Comparison of ENCODE assay signal across 9 mouse cellular contexts in genomic region chr2:167594444-167594934, GRCm38 (mm10). TPM values are rescaled to one million over a fixed set of nuclear protein-coding genes. Genes with fewer than 3 reads are reported as not detected.
A peak's percentile ranks its signal among the peaks of the same experiment; 100 is the strongest.
DNase-seq lines count a peak whose midpoint lies in the region; ATAC-seq and TF ChIP-seq lines count a peak whose summit lies in the region.
"Had no signal": no experiment of that assay in that cellular context is flagged by ENCODE, and none has a peak within 500 bp of the region (broad histone marks: within the 10 kb centered on the region; RNA-seq: fewer than 3 reads in every experiment).

No protein-coding gene starts in this region.

- H3K27me3 ChIP-seq in C2C12 (ENCODE audit: control insufficient read depth, insufficient read depth, insufficient read length): no peaks in the 10 kb centered on the region
- peaks cover under 1% of the 10 kb centered on the region; the same call in 1 of the 2 replicates for H3K27me3 ChIP-seq in hindbrain, embryonic 16.5 days (replicated peaks; ENCODE audit: control insufficient read depth, insufficient read depth, low read length)
- no peaks in the 10 kb centered on the region for H3K27me3 ChIP-seq in lung, postnatal 0 days (replicated peaks; ENCODE audit: insufficient read depth, low read length)
- no peaks in the 10 kb centered on the region for H3K27me3 ChIP-seq in stomach, embryonic 15.5 days (replicated peaks)

- DNase-seq in adrenal gland, postnatal 4 days (ENCODE audit: low spot score in 2 of 2): peak; percentile 39 to 53
- peak; percentile 95 for DNase-seq in gastrocnemius, adult 18-20 months (ENCODE audit: low spot score)
- peak; percentile 23 to 27 for DNase-seq in left cerebral cortex, adult 18-20 months (ENCODE audit: low spot score in 2 of 2)
- peak; percentile 96 for DNase-seq in lung, postnatal 0 days (ENCODE audit: low spot score)
- DNase-seq in T-cell, adult 2 months (ENCODE audit: low spot score): no peak

- peak; percentile 89 for TF ChIP-seq EP300 in lung, postnatal 0 days (IDR thresholded peaks at IDR 0.05)

- H3K36me3 ChIP-seq in C2C12 (ENCODE audit: control insufficient read depth, insufficient read depth): no peaks in the 10 kb centered on the region
- H3K36me3 ChIP-seq in hindbrain, embryonic 16.5 days (ENCODE audit: control insufficient read depth, insufficient read depth, low read length): no peaks in the 10 kb centered on the region
- no peaks in the 10 kb centered on the region for H3K36me3 ChIP-seq in lung, postnatal 0 days (ENCODE audit: insufficient read depth, low read length)
- no peaks in the 10 kb centered on the region for H3K36me3 ChIP-seq in stomach, embryonic 15.5 days

- H3K9ac ChIP-seq in hindbrain, embryonic 16.5 days (ENCODE audit: low read depth, low read length): no peak overlapping the region
- H3K9ac ChIP-seq in lung, postnatal 0 days (replicated peaks; ENCODE audit: low read depth): no peak overlapping the region
- no peak overlapping the region for H3K9ac ChIP-seq in stomach, embryonic 15.5 days

- no peak overlapping the region for H3K4me2 ChIP-seq in hindbrain, embryonic 16.5 days (ENCODE audit: low read length)
- no peak overlapping the region for H3K4me2 ChIP-seq in lung, postnatal 0 days (replicated peaks; ENCODE audit: low read depth, low read length)
- peak overlapping the region; percentile 10; the same call in 1 of the 2 replicates for H3K4me2 ChIP-seq in stomach, embryonic 15.5 days

- no peaks in the 10 kb centered on the region for H3K79me2 ChIP-seq in C2C12 (ENCODE audit: control insufficient read depth, insufficient read depth)

- no peaks in the 10 kb centered on the region for H3K79me3 ChIP-seq in C2C12 (ENCODE audit: low read depth)

- no peak for TF ChIP-seq CTCF in C2C12 (IDR thresholded peaks at IDR 0.05; ENCODE audit: control insufficient read depth, insufficient read depth, insufficient read length)
- TF ChIP-seq CTCF in lung, postnatal 0 days (IDR thresholded peaks at IDR 0.05): peak; percentile 54

- WGBS in hindbrain, embryonic 16.5 days: 14% methylated on average over 10 of the region's 10 CpGs
- 20% methylated on average over 10 of the region's 10 CpGs for WGBS in lung, postnatal 0 days
- WGBS in stomach, embryonic 15.5 days: 18% methylated on average over 10 of the region's 10 CpGs

- peaks cover 17% of the 10 kb centered on the region for H3K4me1 ChIP-seq in hindbrain, embryonic 16.5 days (ENCODE audit: control insufficient read depth, insufficient read depth, low read depth, low read length)
- H3K4me1 ChIP-seq in lung, postnatal 0 days (ENCODE audit: insufficient read depth, low read depth, low read length): peaks cover 20% of the 10 kb centered on the region; the same call in 1 of the 2 replicates
- peaks cover 39% of the 10 kb centered on the region for H3K4me1 ChIP-seq in stomach, embryonic 15.5 days

- H3ac ChIP-seq in C2C12 (ENCODE audit: control insufficient read depth, insufficient read length, low read depth): no peak overlapping the region

- no peak overlapping the region for H3K4me3 ChIP-seq in C2C12 (ENCODE audit: insufficient read depth, poor library complexity, severe bottlenecking)
- H3K4me3 ChIP-seq in hindbrain, embryonic 16.5 days (ENCODE audit: low read length): no peak overlapping the region
- no peak overlapping the region for H3K4me3 ChIP-seq in lung, postnatal 0 days (ENCODE audit: low read depth, low read length)
- H3K4me3 ChIP-seq in stomach, embryonic 15.5 days (replicated peaks): no peak overlapping the region
- H3K4me3 ChIP-seq: megakaryocyte, embryonic 14.5 days had no signal

- H3K9me3 ChIP-seq in hindbrain, embryonic 16.5 days (ENCODE audit: control insufficient read depth, low read length): no peaks in the 10 kb centered on the region
- H3K9me3 ChIP-seq in lung, postnatal 0 days (ENCODE audit: low read length): no peaks in the 10 kb centered on the region
- no peaks in the 10 kb centered on the region for H3K9me3 ChIP-seq in stomach, embryonic 15.5 days
- H3K9me3 ChIP-seq: megakaryocyte, embryonic 14.5 days had no signal

- ATAC-seq in hindbrain, embryonic 16.5 days: peak; percentile 69
- ATAC-seq in lung, postnatal 0 days: peak; percentile 84
- ATAC-seq in stomach, embryonic 15.5 days (ENCODE audit: insufficient read depth, low FRiP score, low read depth): peak; percentile 57

- H3K27ac ChIP-seq in hindbrain, embryonic 16.5 days (ENCODE audit: low read depth, low read length): peak overlapping the region; percentile 42; the same call in 1 of the 2 replicates
- peak overlapping the region; percentile 87 for H3K27ac ChIP-seq in lung, postnatal 0 days (ENCODE audit: low read length)
- peak overlapping the region; percentile 86 for H3K27ac ChIP-seq in stomach, embryonic 15.5 days

TF ChIP-seq in C2C12, 6 proteins besides CTCF, POLR2A, EP300 and RAD21:
- TF ChIP-seq MAX (IDR thresholded peaks at IDR 0.05) (no peak), MYOD1 (IDR thresholded peaks at IDR 0.05; ENCODE audit: control insufficient read depth, insufficient read length, low read depth) (peak; percentile 48)

RNA-seq across cellular contexts. Expression of gene Ube2v1, which starts 37.4 kb away (rescaled TPM):
- 237 TPM for polyA plus RNA-seq in C2C12 (2012; fragmentation: generic; extraction: Trizol)
- 100 to 1,000 TPM; 194 to 200 TPM for total RNA-seq in adrenal gland, postnatal 4 days (2021)
- total RNA-seq in gastrocnemius, adult 18-20 months (2021): 100 to 1,000 TPM; 175 to 191 TPM
- 390 and 393 TPM in 2 replicates for polyA plus RNA-seq in hindbrain, embryonic 16.5 days (2015; fragmentation: Nextera tagmentation; extraction: Ambion mirVana)
- total RNA-seq in left cerebral cortex, adult 18-20 months (2021): 100 to 1,000 TPM; 259 to 266 TPM
- polyA plus RNA-seq in lung, postnatal 0 days (2015; fragmentation: Nextera tagmentation; extraction: Ambion mirVana): 166 and 184 TPM in 2 replicates
- polyA plus RNA-seq in stomach, embryonic 15.5 days (2015; fragmentation: Nextera tagmentation; extraction: Ambion mirVana): 250 and 281 TPM in 2 replicates

RNA-seq across cellular contexts. Expression of gene Snai1, which starts 56.5 kb away (rescaled TPM):
- 48.1 TPM for polyA plus RNA-seq in C2C12 (2012; fragmentation: generic; extraction: Trizol)
- 10 to 100 TPM; 13.2 to 14.8 TPM for total RNA-seq in adrenal gland, postnatal 4 days (2021)
- 1 to 10 TPM in 1 of 2 experiments, under 1 TPM in 1; 0.73 to 1.0 TPM for total RNA-seq in gastrocnemius, adult 18-20 months (2021)
- polyA plus RNA-seq in hindbrain, embryonic 16.5 days (2015; fragmentation: Nextera tagmentation; extraction: Ambion mirVana): 4.5 and 8.4 TPM in 2 replicates
- total RNA-seq in left cerebral cortex, adult 18-20 months (2021): 1 to 10 TPM; 1.1 to 1.2 TPM
- polyA plus RNA-seq in lung, postnatal 0 days (2015; fragmentation: Nextera tagmentation; extraction: Ambion mirVana): 55.4 and 63.0 TPM in 2 replicates
- 13.6 and 16.0 TPM in 2 replicates for polyA plus RNA-seq in stomach, embryonic 15.5 days (2015; fragmentation: Nextera tagmentation; extraction: Ambion mirVana)
